Mouse (Mus musculus): ENCODE results near the gene Btf3. TPM values are rescaled to one million over a fixed set of nuclear protein-coding genes. Genes with fewer than 3 reads are reported as not detected.

The Btf3 gene
- total RNA-seq, 1 experiment from 2014 or later: 364 TPM

DNA sequence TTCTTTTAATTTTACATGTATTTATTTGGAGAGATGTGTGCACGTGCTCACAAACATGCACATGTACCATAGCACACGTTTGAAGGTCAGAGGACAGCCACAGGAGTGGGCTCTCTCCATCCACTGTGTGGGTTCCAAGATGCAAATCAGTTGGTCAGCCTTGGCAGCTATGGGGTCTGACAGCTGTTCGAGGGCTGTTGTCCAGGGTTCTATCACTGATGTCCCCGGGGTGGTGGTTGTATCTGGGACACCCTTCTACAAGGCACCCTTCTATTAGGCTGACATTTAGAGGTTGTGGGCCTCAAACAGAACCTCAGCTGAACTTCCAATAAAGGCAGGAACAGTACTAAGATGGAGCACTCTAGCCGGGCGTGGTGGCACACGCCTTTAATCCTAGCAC is 40.6 kb downstream of the Btf3 start:
- DNase-seq: no peak

DNA sequence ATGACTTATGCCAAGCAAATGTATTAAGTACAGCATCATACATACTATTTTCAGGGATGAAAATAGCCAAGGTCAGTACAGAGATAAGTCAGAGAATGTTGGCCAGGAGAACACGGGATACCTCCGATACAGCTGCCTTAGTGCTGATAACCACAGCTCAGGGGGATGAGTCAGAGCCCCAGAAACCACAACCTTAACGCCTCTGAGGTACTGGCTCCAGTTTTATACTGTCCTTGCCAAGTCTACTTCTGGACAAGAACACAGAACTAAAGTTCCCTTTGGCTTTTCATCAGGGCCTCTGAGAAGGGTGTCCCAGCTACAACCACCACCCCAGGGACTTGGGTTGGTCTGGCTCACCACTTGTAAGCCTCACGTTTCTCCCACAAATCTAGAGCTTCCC is 41.2 kb downstream of the Btf3 start:
- peak; percentile 65 for DNase-seq

GRCm38 (mm10) chr13:98274023-98274422 is 42.8 kb downstream of the Btf3 start:
- no peak for DNase-seq

GRCm38 (mm10) chr13:98264111-98264510 is 52.7 kb downstream of the Btf3 start:
- no peak for DNase-seq

- no peak for DNase-seq
Observed at GRCm38 (mm10) chr13:98263458-98263987, 53.3 kb downstream of the Btf3 start.

GRCm38 (mm10) chr13:98262636-98263457 is 54.0 kb downstream of the Btf3 start, which contains the start of the genes Utp15 and Ankra2:
Gene Utp15, minus strand, starts transcription at chr13:98263041.
Gene Ankra2, plus strand, starts transcription at chr13:98263074.
- DNase-seq: peak; percentile 98

Other genes starting within 250 kb of the Btf3 start
- gene Arhgef28, start 110.6 kb downstream of the Btf3 start, total RNA-seq (2021): 19.5 and 25.9 TPM in 2 replicates
- gene Utp15, start 54.0 kb downstream of the Btf3 start, total RNA-seq (2021): 15.7 and 19.0 TPM in 2 replicates
- gene Ankra2, start 53.9 kb downstream of the Btf3 start, total RNA-seq (2021): 22.0 and 26.4 TPM in 2 replicates
- not detected in 2 replicates for gene Gm21976, start 37.1 kb downstream of the Btf3 start, total RNA-seq (2021)
- 0.75 and 0.82 TPM in 2 replicates for gene Foxd1, start 37.2 kb upstream of the Btf3 start, total RNA-seq (2021)
- not detected in 2 replicates for gene Gm10320, start 175.0 kb upstream of the Btf3 start, total RNA-seq (2021)

All from adrenal gland, postnatal 14 days (tissue).